Mouse (Mus musculus): ENCODE measurements around the gene Rtkn2. TPM values are rescaled to one million over a fixed set of nuclear protein-coding genes. Genes with fewer than 3 reads are reported as not detected.
"Not testable (repeated sequence)": the region's sequence is repeated elsewhere in the genome, so short reads cannot be mapped to it uniquely, and the experiment has no call there.

Rtkn2 gene
- total RNA-seq, 2 experiments from 2014 or later: 2.2 to 3.0 TPM

GRCm38 (mm10) chr10:68078708-68079107 lies 99.3 kb downstream of the Rtkn2 start:
- DNase-seq: no peak

GRCm38 (mm10) chr10:68079910-68080670 lies 100.7 kb downstream of the Rtkn2 start:
- DNase-seq: no peak

- no peak for DNase-seq
Measured at GRCm38 (mm10) chr10:68081712-68082111, 102.3 kb downstream of the Rtkn2 start.

- no peak for DNase-seq
Measured at GRCm38 (mm10) chr10:68085574-68085973, 106.2 kb downstream of the Rtkn2 start.

- DNase-seq: no peak
Measured at GRCm38 (mm10) chr10:68086973-68087372, 107.6 kb downstream of the Rtkn2 start.

- no peak for DNase-seq
Measured at GRCm38 (mm10) chr10:68087722-68088121, 108.4 kb downstream of the Rtkn2 start.

GRCm38 (mm10) chr10:68089435-68090196 lies 110.2 kb downstream of the Rtkn2 start:
- no peak for DNase-seq

- DNase-seq: peak; percentile 75
Measured at GRCm38 (mm10) chr10:68090197-68090535, 110.8 kb downstream of the Rtkn2 start.

GRCm38 (mm10) chr10:68090544-68090943 lies 111.2 kb downstream of the Rtkn2 start:
- no peak for DNase-seq

GRCm38 (mm10) chr10:68091011-68091410 lies 111.6 kb downstream of the Rtkn2 start:
- no peak for DNase-seq

GRCm38 (mm10) chr10:68091840-68092239 lies 112.5 kb downstream of the Rtkn2 start:
- DNase-seq: no peak

GRCm38 (mm10) chr10:68093496-68093895 lies 114.1 kb downstream of the Rtkn2 start:
- no peak for DNase-seq

GRCm38 (mm10) chr10:68095136-68095535 lies 115.8 kb downstream of the Rtkn2 start:
- DNase-seq: no peak

GRCm38 (mm10) chr10:68096395-68096794 lies 117.0 kb downstream of the Rtkn2 start:
- no peak for DNase-seq

- DNase-seq: no peak
Measured at GRCm38 (mm10) chr10:68097821-68098675, 118.7 kb downstream of the Rtkn2 start.

GRCm38 (mm10) chr10:68099801-68100200 lies 120.4 kb downstream of the Rtkn2 start:
- DNase-seq: not testable (repeated sequence)

GRCm38 (mm10) chr10:68100506-68100905 lies 121.1 kb downstream of the Rtkn2 start:
- DNase-seq: no peak

GRCm38 (mm10) chr10:68101251-68101650 lies 121.9 kb downstream of the Rtkn2 start:
- no peak for DNase-seq

GRCm38 (mm10) chr10:68102566-68102965 lies 123.2 kb downstream of the Rtkn2 start:
- no peak for DNase-seq

- no peak for DNase-seq
Measured at GRCm38 (mm10) chr10:68103078-68103855, 123.9 kb downstream of the Rtkn2 start.

GRCm38 (mm10) chr10:68103988-68104387 lies 124.6 kb downstream of the Rtkn2 start:
- DNase-seq: no peak

- no peak for DNase-seq
Measured at GRCm38 (mm10) chr10:68104481-68104880, 125.1 kb downstream of the Rtkn2 start.

All from gastrocnemius, postnatal 10 days (tissue).